Mouse (Mus musculus) heart, postnatal 0 days (tissue): ENCODE measurements around the gene Rd3l.

Source experiments
- CTCF ChIP-seq: IDR thresholded peaks from 2 replicates; pipeline ENCODE4 v1.5.1; 2016; ENCODE audit warnings: antibody characterized with exemption, control low read depth, low read depth
- EP300 ChIP-seq: IDR thresholded peaks from 2 replicates; pipeline ENCODE4 v1.6.1; 2016; ENCODE audit warnings: antibody characterized with exemption, low read depth

DNA sequence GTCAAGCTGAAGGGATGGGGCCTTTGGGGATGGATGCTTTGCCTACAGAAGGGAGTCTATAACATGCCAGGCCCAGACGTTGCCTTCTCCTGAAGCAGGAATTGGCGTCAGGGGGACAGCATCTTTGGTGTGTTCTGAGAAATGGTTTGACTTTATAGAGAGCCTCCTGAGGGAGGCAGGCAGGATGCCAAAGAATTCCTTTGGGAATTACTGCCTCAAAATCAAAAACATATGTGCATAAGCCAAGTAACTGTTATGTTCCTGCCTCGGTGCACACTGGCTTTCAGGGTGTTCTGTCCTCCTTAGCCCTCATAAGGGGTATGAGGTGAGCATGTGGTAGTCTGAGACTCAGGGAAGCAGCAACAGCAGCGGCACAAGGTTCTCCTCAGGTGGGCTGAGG lies 35.2 kb upstream of the Rd3l start:
- TF ChIP-seq CTCF (no peak), EP300 (no peak)
